Mouse (Mus musculus) kidney, adult 8-10 months (tissue): ENCODE results near the gene Gm42417.

ENCODE experiments used
- DNase-seq, 2 experiments: peaks; one replicate each; pipeline ENCODE4 v3.0.0; 2022

Gm42417 gene

GRCm38 (mm10) chr1:36513718-36514117 is 25.5 kb downstream of the Gm42417 start:
- peak in 1 of 2 experiments; percentile 42 for DNase-seq

DNA sequence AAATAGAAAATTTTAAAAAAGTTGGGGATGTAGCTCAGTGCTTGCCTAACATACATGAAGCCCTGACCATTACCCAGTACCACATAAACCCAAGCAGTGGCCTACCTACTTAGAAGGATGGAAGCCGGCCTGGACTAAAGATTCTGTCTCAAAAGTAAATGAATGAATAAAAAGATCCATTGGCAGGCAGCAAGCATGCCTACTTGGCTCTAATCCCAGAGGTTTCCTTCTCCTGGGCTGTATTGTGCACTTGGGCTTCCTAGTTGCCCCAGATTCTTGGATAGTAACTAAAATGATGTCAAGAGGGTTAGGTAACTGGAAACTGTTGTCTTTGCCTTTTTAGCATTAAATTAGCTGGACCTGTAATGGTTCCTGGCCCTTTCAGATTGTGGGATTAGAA is 25.9 kb downstream of the Gm42417 start:
- DNase-seq: peak in 1 of 2 experiments; percentile 43

DNA sequence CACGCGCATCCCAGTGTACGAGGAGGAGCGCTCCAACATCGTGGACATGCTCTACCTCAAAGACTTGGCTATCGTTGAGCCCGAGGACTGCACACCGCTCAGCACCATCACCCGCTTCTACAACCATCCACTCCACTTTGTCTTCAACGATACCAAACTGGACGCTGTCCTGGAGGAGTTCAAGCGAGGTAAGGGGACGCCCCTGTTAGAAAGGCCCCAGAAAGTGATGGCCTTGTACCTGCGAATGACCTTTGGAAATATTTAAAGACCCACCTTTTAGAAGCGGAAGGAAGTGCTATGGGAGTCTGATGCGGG is 26.3 kb downstream of the Gm42417 start:
- no peak for DNase-seq

GRCm38 (mm10) chr1:36512089-36512965 is 26.9 kb downstream of the Gm42417 start:
- DNase-seq: peak in 1 of 2 experiments; percentile 27

DNA sequence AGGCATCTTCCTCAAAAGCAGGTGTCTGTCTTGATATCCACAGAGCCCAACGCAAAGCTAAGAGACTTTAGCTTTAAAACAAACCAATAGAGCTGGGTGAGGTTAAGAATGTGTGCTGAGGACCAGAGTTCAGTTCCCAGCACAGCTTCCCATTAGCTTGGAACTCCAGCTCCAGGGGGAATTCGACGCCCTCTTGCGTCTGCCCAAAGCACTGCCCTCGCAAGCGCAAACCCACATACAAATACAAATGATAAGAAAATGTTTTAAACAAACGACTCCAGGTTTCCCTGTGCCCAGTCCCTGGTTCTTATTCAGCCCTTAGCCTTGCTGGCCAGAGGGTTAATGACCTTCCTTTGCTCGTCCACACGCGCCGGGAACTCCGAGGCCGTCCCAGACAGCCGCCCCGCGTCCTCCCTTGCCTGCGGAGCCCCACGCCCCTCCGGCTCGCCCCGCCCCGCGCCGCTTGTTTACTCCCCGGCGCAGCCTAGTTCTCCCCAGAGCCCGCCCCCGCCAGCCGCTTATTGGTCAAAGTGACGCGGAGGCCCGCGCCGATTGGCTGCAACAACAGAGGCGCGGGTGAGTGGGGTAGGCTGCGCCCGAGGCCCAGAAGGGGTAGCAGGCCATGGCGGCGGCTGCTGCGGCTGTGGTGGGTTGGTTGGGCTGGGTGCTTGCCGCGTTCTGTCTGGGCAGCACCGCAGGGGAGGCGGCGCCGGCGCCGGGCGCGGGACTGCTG is 27.8 kb downstream of the Gm42417 start, which contains the start of gene Cnnm3:
Cnnm3 (plus strand) TSS at position 579 of the 733 bp plus-strand sequence.
- DNase-seq: peak; percentile 99

DNA sequence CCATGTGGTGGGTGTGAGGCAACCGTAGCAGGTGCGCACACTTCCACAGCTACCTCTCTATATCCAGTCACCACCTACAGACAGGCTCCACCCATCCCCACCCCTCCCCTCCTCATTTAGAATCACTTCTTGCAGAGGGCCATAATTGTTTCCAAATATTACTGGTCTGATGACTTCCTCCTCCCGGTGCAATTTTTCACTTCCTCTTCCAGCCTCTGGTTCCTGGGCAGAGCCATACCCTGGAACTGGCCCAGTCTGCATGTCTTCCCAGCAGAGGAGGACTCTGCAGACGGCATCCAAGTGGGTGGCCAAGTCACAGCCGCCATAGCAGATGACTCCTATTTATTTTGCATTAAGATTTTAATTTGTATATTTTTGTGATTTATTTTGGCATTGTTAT is 31.0 kb downstream of the Gm42417 start:
- DNase-seq: no peak

GRCm38 (mm10) chr1:36501261-36501660 is 38.0 kb downstream of the Gm42417 start:
- peak; percentile 55 to 88 for DNase-seq

- no peak for DNase-seq
Observed at GRCm38 (mm10) chr1:36497312-36497711, 41.9 kb downstream of the Gm42417 start.

DNA sequence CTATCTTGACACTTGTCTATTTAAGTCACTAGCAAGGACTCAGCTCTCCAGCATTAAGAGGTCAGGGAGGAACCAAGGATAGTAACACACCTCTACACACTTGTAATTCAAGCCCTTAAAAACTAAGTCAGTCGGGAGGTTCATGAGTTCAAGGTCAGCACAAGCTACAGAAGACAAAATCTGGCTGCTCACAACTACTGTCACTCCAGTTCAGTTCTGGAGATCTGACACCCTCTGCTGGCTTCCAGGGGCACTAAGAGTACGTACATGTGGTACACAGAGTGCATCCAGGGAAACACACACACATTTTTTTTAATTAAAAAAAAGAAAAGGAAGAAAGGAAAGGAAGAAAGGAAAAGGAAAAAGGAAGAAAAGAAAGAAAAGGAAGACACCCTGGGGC is 42.5 kb downstream of the Gm42417 start:
- DNase-seq: peak in 1 of 2 experiments; percentile 43

DNA sequence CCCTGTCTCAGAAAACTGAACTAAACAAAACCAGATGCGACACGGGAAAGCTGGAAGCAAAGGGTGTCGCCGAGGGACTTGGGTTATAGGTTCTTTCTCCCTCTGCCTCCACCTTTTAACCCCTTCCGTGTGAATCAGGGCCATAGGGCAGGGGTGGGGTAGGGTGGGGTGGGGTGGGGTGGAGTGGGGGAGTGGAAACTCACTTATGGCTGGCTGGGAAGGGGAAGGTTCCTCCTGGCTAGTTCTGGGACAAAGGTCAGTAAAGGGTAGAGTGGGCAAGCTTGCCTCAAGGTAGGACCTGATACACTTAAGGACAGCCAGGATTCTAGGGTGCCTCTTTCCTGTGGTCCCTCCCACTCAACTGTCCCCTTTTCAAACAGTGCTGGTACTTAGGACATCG is 45.9 kb downstream of the Gm42417 start:
- DNase-seq: no peak

DNA sequence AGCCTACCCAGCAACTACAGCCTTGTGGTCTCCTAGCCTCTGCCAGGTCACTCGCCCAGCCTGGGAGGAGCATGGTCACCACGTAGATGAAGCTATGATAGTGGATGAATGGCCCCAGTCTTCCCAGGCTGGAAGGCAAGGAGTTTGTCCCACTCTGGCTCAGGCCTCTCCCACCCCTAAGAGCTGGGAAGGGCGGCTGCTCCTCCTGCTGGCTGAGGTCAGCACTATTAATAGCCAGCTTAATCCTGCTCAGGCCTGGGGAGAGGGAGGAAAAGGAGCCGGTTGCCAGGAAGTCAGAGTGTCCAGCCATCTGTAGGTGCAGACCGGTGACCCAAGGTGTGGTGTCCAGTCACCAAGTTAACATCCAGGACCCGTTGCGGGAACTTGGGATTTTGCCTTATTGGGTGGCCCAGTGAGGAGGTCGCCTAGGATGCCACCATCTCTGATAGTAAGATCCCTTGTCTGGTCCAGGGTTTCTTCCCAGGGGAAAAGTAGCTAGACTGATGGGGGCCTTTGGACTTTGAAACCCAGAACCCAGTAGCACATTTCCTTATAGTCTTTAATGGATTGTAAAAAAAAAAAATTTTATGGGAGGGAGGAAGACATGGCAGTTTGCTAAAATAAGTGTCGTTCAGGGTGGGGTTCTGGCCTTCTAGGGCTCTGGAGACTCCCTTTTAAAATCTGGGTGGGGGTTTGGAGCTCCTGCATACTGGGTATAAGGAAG is 46.7 kb downstream of the Gm42417 start:
- peak; percentile 66 to 70 for DNase-seq

DNA sequence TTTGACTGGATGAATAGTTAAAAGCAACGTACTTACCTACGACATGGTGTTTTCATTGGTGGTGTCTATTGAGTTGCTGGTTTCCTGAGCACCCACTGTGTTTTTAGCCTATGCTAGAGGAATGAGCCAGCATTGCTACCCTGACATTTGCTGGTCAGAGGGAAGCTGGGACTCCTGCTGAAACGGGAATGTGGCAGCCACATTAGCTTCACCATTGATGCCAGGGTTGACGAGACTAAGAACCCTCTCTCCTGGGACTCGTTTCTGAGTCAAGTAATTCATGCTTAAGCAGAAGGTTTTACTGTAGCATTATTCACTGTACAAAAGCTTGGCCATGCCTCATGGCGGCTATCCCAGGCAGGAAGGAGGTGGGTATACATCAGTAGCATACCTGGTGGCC is 49.6 kb downstream of the Gm42417 start:
- DNase-seq: no peak

GRCm38 (mm10) chr1:36487111-36487510 is 52.1 kb downstream of the Gm42417 start:
- DNase-seq: no peak

- no peak for DNase-seq
Observed at GRCm38 (mm10) chr1:36485080-36485479, 54.1 kb downstream of the Gm42417 start.

- no peak for DNase-seq
Observed at GRCm38 (mm10) chr1:36483825-36484224, 55.4 kb downstream of the Gm42417 start.
